Mouse (Mus musculus): ENCODE results near the gene Paxbp1. TPM values are rescaled to one million over a fixed set of nuclear protein-coding genes. Genes with fewer than 3 reads are reported as not detected.

Gene Paxbp1
- polyA plus RNA-seq, 1 experiment from 2014 or later = 10.9 TPM

DNA sequence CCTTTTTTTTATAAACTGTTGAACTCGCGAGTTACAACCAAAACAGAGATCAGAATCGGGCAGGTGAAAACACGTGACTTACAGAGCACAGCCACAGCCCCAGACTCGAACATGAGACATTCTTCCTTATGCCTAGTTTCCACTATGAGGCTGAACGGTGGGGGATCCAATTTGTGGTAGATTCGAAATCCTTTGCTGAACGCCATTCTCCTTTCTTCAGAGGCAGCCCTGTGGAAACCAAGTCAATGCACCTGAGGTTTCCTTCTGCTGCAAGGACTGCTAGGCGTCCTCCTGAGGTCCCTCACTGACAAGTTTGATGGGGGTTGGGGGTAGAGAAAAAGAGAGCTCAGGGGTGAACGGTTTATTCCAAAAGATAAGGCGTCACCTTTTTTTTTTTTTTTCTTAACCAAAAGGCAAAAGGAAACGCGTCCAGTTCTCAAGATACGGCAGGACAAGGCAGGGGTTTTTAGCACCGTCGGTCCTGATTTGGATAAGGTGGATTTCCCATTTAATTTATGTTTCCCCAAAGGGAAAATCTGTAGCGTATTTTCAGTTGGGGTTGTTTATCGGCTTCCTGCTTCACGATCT, 34.3 kb downstream of the Paxbp1 start:
- DNase-seq = no peak
- no peaks in the 10 kb centered on the region for H3K27me3 ChIP-seq (ENCODE audit: insufficient read depth, low read length)
- H3K9ac ChIP-seq (replicated peaks) = peak overlapping the region; percentile 98
- H3K36me3 ChIP-seq (replicated peaks; ENCODE audit: insufficient read depth, low read length) = peaks cover 12% of the 10 kb centered on the region
- H3K4me2 ChIP-seq (ENCODE audit: low read depth, low read length) = peak overlapping the region; percentile 99
- H3K9me3 ChIP-seq (ENCODE audit: low read length) = no peaks in the 10 kb centered on the region
- peak overlapping the region; percentile 99 for H3K4me3 ChIP-seq (ENCODE audit: low read depth, low read length)
- H3K27ac ChIP-seq (ENCODE audit: low read depth) = peak overlapping the region; percentile 97
- TF ChIP-seq CTCF (IDR thresholded peaks at IDR 0.05; ENCODE audit: low read depth) (no peak), EP300 (IDR thresholded peaks at IDR 0.05; ENCODE audit: low read depth) (no peak)
- ATAC-seq = no peak
- WGBS (ENCODE audit: insufficient replicate concordance) = 1% methylated on average over 19 of the region's 19 CpGs
- peaks cover 15% of the 10 kb centered on the region for H3K4me1 ChIP-seq (ENCODE audit: insufficient read depth)

DNA sequence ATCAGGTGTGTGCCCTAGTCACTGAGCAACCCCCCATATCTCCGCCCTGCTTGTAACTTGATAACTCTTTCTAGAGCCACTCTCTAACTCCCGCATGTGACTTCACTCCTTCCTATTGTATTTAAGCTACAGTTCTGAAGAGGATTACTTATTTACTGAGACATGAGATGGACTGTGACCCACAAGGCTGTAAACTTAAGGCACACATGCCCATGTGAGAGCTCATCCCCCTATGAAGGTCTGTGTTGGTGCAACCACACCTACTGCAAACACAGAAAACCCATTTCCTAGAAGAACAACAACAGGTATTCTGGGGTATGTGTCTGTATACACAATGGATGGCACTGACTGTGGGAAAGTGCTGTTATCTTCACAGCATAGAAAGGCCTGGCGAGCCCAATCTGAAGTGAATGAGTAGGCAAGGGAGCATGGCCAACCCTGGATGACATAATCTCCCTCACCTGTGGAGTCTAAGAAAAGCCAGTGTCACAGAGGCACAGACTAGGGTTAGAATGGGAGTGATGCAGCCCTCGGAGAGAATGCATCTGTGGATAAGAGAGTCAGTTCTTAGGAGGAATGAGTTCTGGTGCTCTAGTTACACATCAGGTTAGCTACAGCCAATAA, 39.3 kb downstream of the Paxbp1 start:
- ATAC-seq = no peak
- Histone ChIP-seq H3K9me3 (ENCODE audit: low read length) (no peaks in the 10 kb centered on the region), H3K27ac (ENCODE audit: low read depth) (no peak overlapping the region), H3K36me3 (replicated peaks; ENCODE audit: insufficient read depth, low read length) (peaks cover 7% of the 10 kb centered on the region; the same call in 1 of the 2 replicates), H3K27me3 (ENCODE audit: insufficient read depth, low read length) (no peaks in the 10 kb centered on the region), H3K9ac (replicated peaks) (no peak overlapping the region), H3K4me2 (ENCODE audit: low read depth, low read length) (no peak overlapping the region), H3K4me3 (ENCODE audit: low read depth, low read length) (no peak overlapping the region), H3K4me1 (ENCODE audit: insufficient read depth) (peaks cover 13% of the 10 kb centered on the region)
- 77% methylated on average over 4 of the region's 4 CpGs for WGBS (ENCODE audit: insufficient replicate concordance)
- no peak for DNase-seq
- TF ChIP-seq CTCF (IDR thresholded peaks at IDR 0.05; ENCODE audit: low read depth) = no peak
- TF ChIP-seq EP300 (IDR thresholded peaks at IDR 0.05; ENCODE audit: low read depth) = no peak

DNA sequence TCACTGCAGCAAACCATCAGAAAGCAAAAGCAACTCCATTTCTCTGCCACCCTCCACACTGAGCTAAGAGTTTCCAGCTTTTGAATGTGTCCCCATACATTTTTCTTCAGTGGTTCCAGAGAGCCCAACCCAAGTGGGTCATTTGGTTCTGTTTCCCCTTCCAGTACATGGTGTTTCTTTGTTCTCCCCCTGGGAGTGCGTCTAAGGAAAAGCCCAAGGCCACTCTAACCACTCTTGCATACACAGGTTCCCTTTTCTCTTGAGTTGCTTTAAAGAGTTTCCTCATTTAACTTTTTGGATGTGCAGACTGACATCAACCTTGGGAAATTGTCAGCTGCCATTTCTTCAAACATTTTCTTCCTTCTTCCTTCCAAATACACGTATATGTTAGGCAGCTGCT, 43.2 kb downstream of the Paxbp1 start:
- Histone ChIP-seq H3K4me3 (ENCODE audit: low read depth, low read length) (no peak overlapping the region), H3K27ac (ENCODE audit: low read depth) (peak overlapping the region; percentile 44; the same call in 1 of the 2 replicates), H3K4me2 (ENCODE audit: low read depth, low read length) (no peak overlapping the region), H3K4me1 (ENCODE audit: insufficient read depth) (peaks cover 3% of the 10 kb centered on the region), H3K9me3 (ENCODE audit: low read length) (no peaks in the 10 kb centered on the region), H3K9ac (replicated peaks) (no peak overlapping the region), H3K27me3 (ENCODE audit: insufficient read depth, low read length) (no peaks in the 10 kb centered on the region), H3K36me3 (replicated peaks; ENCODE audit: insufficient read depth, low read length) (peaks cover 10% of the 10 kb centered on the region; the same call in 1 of the 2 replicates)
- ATAC-seq (peak; percentile 35; the same call in 1 of the 2 replicates), DNase-seq (no peak)
- TF ChIP-seq CTCF (IDR thresholded peaks at IDR 0.05; ENCODE audit: low read depth) (no peak), EP300 (IDR thresholded peaks at IDR 0.05; ENCODE audit: low read depth) (no peak)
- WGBS (ENCODE audit: insufficient replicate concordance) = 40% methylated on average over 2 of the region's 2 CpGs

DNA sequence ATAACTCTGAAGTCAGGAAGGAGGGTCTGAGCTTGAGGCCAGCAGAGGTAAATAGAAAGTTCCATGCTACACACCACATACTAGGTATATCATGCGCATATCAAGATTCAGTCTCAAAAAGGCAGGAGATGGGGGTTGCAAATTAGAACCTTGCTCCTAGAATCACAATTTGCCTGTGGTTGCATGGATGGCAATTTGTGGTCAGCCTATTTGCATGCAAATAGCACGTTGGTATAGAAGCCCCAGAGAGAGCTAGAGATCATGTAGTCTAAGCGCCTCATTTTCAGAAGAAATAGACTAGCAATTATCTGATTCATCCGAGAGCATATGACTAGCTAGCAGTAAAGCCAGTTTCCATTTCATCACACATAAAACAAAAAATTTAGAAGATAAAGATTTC, 44.5 kb downstream of the Paxbp1 start:
- H3K9me3 ChIP-seq (ENCODE audit: low read length) = no peaks in the 10 kb centered on the region
- no peak for DNase-seq
- no peak overlapping the region for H3K9ac ChIP-seq (replicated peaks)
- TF ChIP-seq EP300 (IDR thresholded peaks at IDR 0.05; ENCODE audit: low read depth) = no peak
- no peak for TF ChIP-seq CTCF (IDR thresholded peaks at IDR 0.05; ENCODE audit: low read depth)
- H3K36me3 ChIP-seq (replicated peaks; ENCODE audit: insufficient read depth, low read length) = peaks cover 5% of the 10 kb centered on the region; the same call in 1 of the 2 replicates
- no peaks in the 10 kb centered on the region for H3K27me3 ChIP-seq (ENCODE audit: insufficient read depth, low read length)
- ATAC-seq = no peak
- H3K27ac ChIP-seq (ENCODE audit: low read depth) = no peak overlapping the region
- H3K4me1 ChIP-seq (ENCODE audit: insufficient read depth) = peaks cover 11% of the 10 kb centered on the region
- no peak overlapping the region for H3K4me3 ChIP-seq (ENCODE audit: low read depth, low read length)
- WGBS (ENCODE audit: insufficient replicate concordance) = 74% methylated on average over 4 of the region's 4 CpGs
- no peak overlapping the region for H3K4me2 ChIP-seq (ENCODE audit: low read depth, low read length)

DNA sequence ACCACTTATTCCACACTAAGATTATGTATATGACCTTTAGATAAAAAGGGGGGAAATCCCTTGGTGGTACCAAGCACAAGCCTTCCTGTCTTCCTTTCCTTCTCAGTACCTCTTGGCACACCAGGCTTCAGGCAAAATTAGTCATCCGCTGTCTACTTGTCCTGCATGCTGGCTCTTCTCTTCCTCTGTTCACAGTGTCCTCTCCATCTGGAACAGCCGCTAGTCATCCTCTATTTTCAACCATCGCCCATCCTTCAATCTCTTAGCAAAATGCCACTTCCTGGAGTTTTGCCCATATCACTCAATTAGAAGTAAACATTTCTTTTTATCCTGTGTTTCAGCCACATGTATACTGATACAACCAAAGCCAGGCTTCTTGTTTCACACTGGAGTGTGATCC, 46.5 kb downstream of the Paxbp1 start:
- no peak overlapping the region for H3K4me2 ChIP-seq (ENCODE audit: low read depth, low read length)
- H3K27ac ChIP-seq (ENCODE audit: low read depth) = no peak overlapping the region
- H3K4me1 ChIP-seq (ENCODE audit: insufficient read depth) = peaks cover 16% of the 10 kb centered on the region
- WGBS (ENCODE audit: insufficient replicate concordance) = 81% methylated on average over 3 of the region's 3 CpGs
- ATAC-seq (no peak), DNase-seq (no peak)
- H3K27me3 ChIP-seq (ENCODE audit: insufficient read depth, low read length) = no peaks in the 10 kb centered on the region
- no peaks in the 10 kb centered on the region for H3K9me3 ChIP-seq (ENCODE audit: low read length)
- H3K4me3 ChIP-seq (ENCODE audit: low read depth, low read length) = no peak overlapping the region
- H3K9ac ChIP-seq (replicated peaks) = no peak overlapping the region
- H3K36me3 ChIP-seq (replicated peaks; ENCODE audit: insufficient read depth, low read length) = 0 out of 2 replicates have a peak, but pooled peaks cover 5% of the 10 kb centered on the region
- no peak for TF ChIP-seq EP300 (IDR thresholded peaks at IDR 0.05; ENCODE audit: low read depth)
- no peak for TF ChIP-seq CTCF (IDR thresholded peaks at IDR 0.05; ENCODE audit: low read depth)

DNA sequence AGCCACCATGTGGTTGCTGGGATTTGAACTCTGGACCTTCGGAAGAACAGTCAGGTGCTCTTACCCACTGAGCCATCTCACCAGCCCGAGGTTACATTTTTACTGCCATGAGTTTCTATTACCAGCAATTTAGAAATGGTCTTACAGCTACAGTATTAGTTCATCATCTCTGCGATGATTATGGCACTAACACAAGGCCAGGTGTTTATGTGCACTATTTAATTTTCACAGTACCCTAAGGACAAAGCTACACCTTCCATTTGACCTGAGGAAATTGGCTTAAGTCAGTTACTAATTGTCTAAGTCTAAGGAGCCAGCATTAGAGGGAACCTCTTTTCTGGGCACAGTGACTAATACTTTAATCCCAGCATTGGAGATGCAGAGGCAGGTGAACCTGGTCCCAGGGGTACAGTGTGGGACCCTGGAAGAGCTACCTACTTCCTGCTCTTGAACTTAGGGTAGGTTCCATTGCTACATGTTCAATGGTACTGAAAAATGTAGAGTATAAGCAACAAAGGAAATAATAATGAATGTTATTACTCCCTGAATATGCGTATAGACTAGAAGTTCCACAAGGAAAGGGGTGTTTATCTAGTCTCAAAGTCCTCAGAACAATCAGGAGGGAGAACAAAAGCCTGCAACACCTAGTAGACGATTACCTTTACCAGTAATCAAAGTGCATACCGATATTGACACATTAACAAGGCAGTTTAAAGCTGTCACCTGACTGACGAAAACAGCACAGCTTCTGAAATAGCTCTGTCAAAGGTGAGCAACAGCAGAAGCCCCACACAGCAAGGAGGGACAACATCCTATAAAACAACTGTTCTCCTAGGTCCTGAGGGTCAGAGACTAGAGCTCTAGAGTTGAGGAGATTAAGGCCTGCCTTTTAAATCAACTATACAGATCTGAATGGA, 47.8 kb downstream of the Paxbp1 start:
- Histone ChIP-seq H3K27ac (ENCODE audit: low read depth) (no peak overlapping the region), H3K4me1 (ENCODE audit: insufficient read depth) (peaks cover 16% of the 10 kb centered on the region), H3K36me3 (replicated peaks; ENCODE audit: insufficient read depth, low read length) (0 out of 2 replicates have a peak, but pooled peaks cover 7% of the 10 kb centered on the region), H3K4me2 (ENCODE audit: low read depth, low read length) (no peak overlapping the region), H3K4me3 (ENCODE audit: low read depth, low read length) (no peak overlapping the region), H3K9ac (replicated peaks) (no peak overlapping the region), H3K27me3 (ENCODE audit: insufficient read depth, low read length) (no peaks in the 10 kb centered on the region), H3K9me3 (ENCODE audit: low read length) (no peaks in the 10 kb centered on the region)
- ATAC-seq = no peak
- TF ChIP-seq EP300 (IDR thresholded peaks at IDR 0.05; ENCODE audit: low read depth) = no peak
- TF ChIP-seq CTCF (IDR thresholded peaks at IDR 0.05; ENCODE audit: low read depth) = no peak
- 79% methylated on average over 7 of the region's 7 CpGs for WGBS (ENCODE audit: insufficient replicate concordance)
- DNase-seq = no peak

Measured in liver, postnatal 0 days (tissue).